ENCODE assay signal across 26 mouse cellular contexts in genomic region chr3:52297291-52298018, GRCm38 (mm10). TPM values are rescaled to one million over a fixed set of nuclear protein-coding genes. Genes with fewer than 3 reads are reported as not detected.
DNase-seq lines count a peak whose midpoint lies in the region; ATAC-seq and TF ChIP-seq lines count a peak whose summit lies in the region.
"Had no signal": no experiment of that assay in that cellular context is flagged by ENCODE, and none has a peak within 500 bp of the region (broad histone marks: within the 10 kb centered on the region; RNA-seq: fewer than 3 reads in every experiment).

No protein-coding gene starts in this region.

- H3K27me3 ChIP-seq in midbrain, embryonic 11.5 days (ENCODE audit: control insufficient read depth, insufficient read depth, low read length), result no peaks in the 10 kb centered on the region
- H3K27me3 ChIP-seq in midbrain, embryonic 14.5 days (ENCODE audit: control insufficient read depth, insufficient read depth, low read length), result no peaks in the 10 kb centered on the region
- no peaks in the 10 kb centered on the region for H3K27me3 ChIP-seq in limb, embryonic 12.5 days
- H3K27me3 ChIP-seq in stomach, postnatal 0 days (ENCODE audit: control insufficient read depth, insufficient read depth, low read length), result no peaks in the 10 kb centered on the region
- H3K27me3 ChIP-seq: intestine, embryonic 15.5 days had no signal

- no peaks in the 10 kb centered on the region for H3K9me3 ChIP-seq in midbrain, embryonic 11.5 days (ENCODE audit: control insufficient read depth, low read length)
- no peaks in the 10 kb centered on the region for H3K9me3 ChIP-seq in midbrain, embryonic 14.5 days (ENCODE audit: control insufficient read depth, low read length)
- H3K9me3 ChIP-seq in limb, embryonic 12.5 days, result no peaks in the 10 kb centered on the region
- H3K9me3 ChIP-seq in stomach, postnatal 0 days (ENCODE audit: control insufficient read depth, low read length), result no peaks in the 10 kb centered on the region
- H3K9me3 ChIP-seq: heart, embryonic 10.5 days; intestine, embryonic 15.5 days had no signal

- no peak overlapping the region for H3K9ac ChIP-seq in midbrain, embryonic 11.5 days (ENCODE audit: low read length)
- no peak overlapping the region for H3K9ac ChIP-seq in midbrain, embryonic 14.5 days (replicated peaks; ENCODE audit: low read length)
- no peak overlapping the region for H3K9ac ChIP-seq in limb, embryonic 12.5 days (replicated peaks)
- no peak overlapping the region for H3K9ac ChIP-seq in stomach, postnatal 0 days (ENCODE audit: low read length)
- H3K9ac ChIP-seq: intestine, embryonic 15.5 days had no signal

- no peaks in the 10 kb centered on the region for H3K4me1 ChIP-seq in midbrain, embryonic 11.5 days (ENCODE audit: control insufficient read depth, insufficient read depth, low read length)
- no peaks in the 10 kb centered on the region for H3K4me1 ChIP-seq in midbrain, embryonic 14.5 days (ENCODE audit: control insufficient read depth, insufficient read depth, low read length)
- peaks cover 58% of the 10 kb centered on the region for H3K4me1 ChIP-seq in limb, embryonic 12.5 days (replicated peaks)
- peaks cover 6% of the 10 kb centered on the region; the same call in 1 of the 2 replicates for H3K4me1 ChIP-seq in stomach, postnatal 0 days (replicated peaks; ENCODE audit: control insufficient read depth, insufficient read depth)

- no peak for TF ChIP-seq CTCF in gastrocnemius, adult 2 months (IDR thresholded peaks at IDR 0.05)
- TF ChIP-seq CTCF in stomach, postnatal 0 days (IDR thresholded peaks at IDR 0.05; ENCODE audit: low read depth), result no peak

- no peak for ATAC-seq in midbrain, embryonic 11.5 days (ENCODE audit: low FRiP score)
- no peak for ATAC-seq in midbrain, embryonic 14.5 days (ENCODE audit: low FRiP score, low TSS enrichment)
- no peak for ATAC-seq in limb, embryonic 12.5 days (ENCODE audit: insufficient number of reproducible peaks, insufficient read depth, low FRiP score, low TSS enrichment, low read depth)
- ATAC-seq in stomach, postnatal 0 days (ENCODE audit: low FRiP score, low TSS enrichment), result peak; percentile 55
- ATAC-seq: forebrain, embryonic 16.5 days; hindbrain, embryonic 16.5 days; intestine, embryonic 15.5 days had no signal

- no peak overlapping the region for H3K4me3 ChIP-seq in gastrocnemius, adult 2 months
- H3K4me3 ChIP-seq in midbrain, embryonic 11.5 days (ENCODE audit: low read depth, low read length), result no peak overlapping the region
- H3K4me3 ChIP-seq in midbrain, embryonic 14.5 days (replicated peaks; ENCODE audit: low read depth, low read length), result no peak overlapping the region
- no peak overlapping the region for H3K4me3 ChIP-seq in limb, embryonic 12.5 days (replicated peaks)
- no peak overlapping the region for H3K4me3 ChIP-seq in stomach, postnatal 0 days (ENCODE audit: low read depth, low read length)
- H3K4me3 ChIP-seq: heart, embryonic 10.5 days; intestine, embryonic 15.5 days; left cerebral cortex, adult 2 months had no signal

- no peak for DNase-seq in gastrocnemius, adult 2 months
- no peak for DNase-seq in gastrocnemius, adult 8-10 months (ENCODE audit: low spot score in 2 of 2)
- peak; percentile 70 for DNase-seq in midbrain, embryonic 11.5 days (ENCODE audit: low spot score, missing footprints)
- DNase-seq in midbrain, embryonic 14.5 days, result no peak
- DNase-seq in stomach, postnatal 0 days (ENCODE audit: low spot score), result no peak
- no peak for DNase-seq in gastrocnemius, postnatal 10 days
- no peak for DNase-seq in cerebellum, adult 11 months
- DNase-seq: adrenal gland, adult 2 months; cerebellum, adult 18-20 months; cerebellum, postnatal 14 days; embryo, embryonic 11 days; kidney, adult 9 months; kidney, postnatal 25 days; lung, adult 18-20 months; lung, postnatal 4 days; retina, postnatal 1 day; right cerebral cortex, postnatal 25 days; spleen, adult 18-20 months; thymus, postnatal 25 days had no signal

- H3K36me3 ChIP-seq in midbrain, embryonic 11.5 days (ENCODE audit: control insufficient read depth, insufficient read depth, low read length), result no peaks in the 10 kb centered on the region
- no peaks in the 10 kb centered on the region for H3K36me3 ChIP-seq in midbrain, embryonic 14.5 days (ENCODE audit: control insufficient read depth, insufficient read depth, low read length)
- H3K36me3 ChIP-seq in limb, embryonic 12.5 days, result no peaks in the 10 kb centered on the region
- H3K36me3 ChIP-seq in stomach, postnatal 0 days (ENCODE audit: control insufficient read depth, insufficient read depth, low read length), result no peaks in the 10 kb centered on the region
- H3K36me3 ChIP-seq: heart, embryonic 10.5 days; intestine, embryonic 15.5 days had no signal

- H3K4me2 ChIP-seq in midbrain, embryonic 11.5 days, result no peak overlapping the region
- no peak overlapping the region for H3K4me2 ChIP-seq in midbrain, embryonic 14.5 days (ENCODE audit: low read length)
- H3K4me2 ChIP-seq in limb, embryonic 12.5 days, result 0 out of 2 replicates have a peak overlapping the region, but pooled peaks have one; percentile 1
- H3K4me2 ChIP-seq in stomach, postnatal 0 days (replicated peaks; ENCODE audit: low read depth), result peak overlapping the region; percentile 32
- H3K4me2 ChIP-seq: intestine, embryonic 15.5 days; liver, embryonic 11.5 days had no signal

- intact Hi-C loops in gastrocnemius, adult 2 months (cut with DNase I), result no loop called here

- WGBS in midbrain, embryonic 11.5 days, result 80% methylated on average over 15 of the region's 15 CpGs
- WGBS in midbrain, embryonic 14.5 days, result 84% methylated on average over 15 of the region's 15 CpGs
- 49% methylated on average over 15 of the region's 15 CpGs for WGBS in limb, embryonic 12.5 days
- WGBS in stomach, postnatal 0 days, result 45% methylated on average over 15 of the region's 15 CpGs

- peak overlapping the region; percentile 4; the same call in 1 of the 2 replicates for H3K27ac ChIP-seq in gastrocnemius, adult 2 months
- no peak overlapping the region for H3K27ac ChIP-seq in midbrain, embryonic 11.5 days (ENCODE audit: low read depth, low read length)
- H3K27ac ChIP-seq in midbrain, embryonic 14.5 days (replicated peaks; ENCODE audit: low read depth, low read length), result no peak overlapping the region
- peak overlapping the region; percentile 36 for H3K27ac ChIP-seq in limb, embryonic 12.5 days
- no peak overlapping the region for H3K27ac ChIP-seq in stomach, postnatal 0 days (replicated peaks)
- H3K27ac ChIP-seq: heart, embryonic 10.5 days; intestine, embryonic 15.5 days; left cerebral cortex, adult 2 months had no signal

- peak; percentile 60 for TF ChIP-seq EP300 in stomach, postnatal 0 days (optimal IDR thresholded peaks at IDR 0.05)

RNA-seq across cellular contexts. Expression of gene Foxo1, which starts 29.3 kb away (rescaled TPM):
- 10 to 100 TPM; 31.2 to 36.6 TPM for total RNA-seq in gastrocnemius, adult 2 months (2021)
- 10 to 100 TPM; 10.1 to 36.4 (median 14.5) TPM for total RNA-seq in gastrocnemius, adult 8-10 months (2022)
- polyA plus RNA-seq in midbrain, embryonic 11.5 days (2014; fragmentation: Nextera tagmentation; extraction: Ambion mirVana), result 2.7 and 3.0 TPM in 2 replicates
- 3.3 and 4.3 TPM in 2 replicates for polyA plus RNA-seq in midbrain, embryonic 14.5 days (2014; fragmentation: Nextera tagmentation; extraction: Ambion mirVana)
- 6.8 and 7.0 TPM in 2 replicates for polyA plus RNA-seq in limb, embryonic 12.5 days (2016; fragmentation: Nextera tagmentation; extraction: Ambion mirVana)
- polyA plus RNA-seq in stomach, postnatal 0 days (2015; fragmentation: Nextera tagmentation; extraction: Ambion mirVana), result 3.4 and 4.0 TPM in 2 replicates
- 10 to 100 TPM; 10.5 to 13.7 TPM for total RNA-seq in gastrocnemius, postnatal 10 days (2021)

Comparison
In these comparisons a context has a peak if more than half of its experiments do, and no peak if none do; other contexts are left out.
1. H3K27ac ChIP-seq: peak in gastrocnemius, adult 2 months (single experiment) and limb, embryonic 12.5 days (single experiment); none in midbrain, embryonic 11.5 days (single experiment), midbrain, embryonic 14.5 days (single experiment) and stomach, postnatal 0 days (single experiment).
2. H3K4me2 ChIP-seq: peak in limb, embryonic 12.5 days (single experiment) and stomach, postnatal 0 days (single experiment); none in midbrain, embryonic 11.5 days (single experiment) and midbrain, embryonic 14.5 days (single experiment).